Mouse (Mus musculus): ENCODE results near the gene Islr. TPM values are rescaled to one million over a fixed set of nuclear protein-coding genes. Genes with fewer than 3 reads are reported as not detected.

Islr gene
- total RNA-seq, 1 experiment from 2014 or later = 1.4 TPM

DNA sequence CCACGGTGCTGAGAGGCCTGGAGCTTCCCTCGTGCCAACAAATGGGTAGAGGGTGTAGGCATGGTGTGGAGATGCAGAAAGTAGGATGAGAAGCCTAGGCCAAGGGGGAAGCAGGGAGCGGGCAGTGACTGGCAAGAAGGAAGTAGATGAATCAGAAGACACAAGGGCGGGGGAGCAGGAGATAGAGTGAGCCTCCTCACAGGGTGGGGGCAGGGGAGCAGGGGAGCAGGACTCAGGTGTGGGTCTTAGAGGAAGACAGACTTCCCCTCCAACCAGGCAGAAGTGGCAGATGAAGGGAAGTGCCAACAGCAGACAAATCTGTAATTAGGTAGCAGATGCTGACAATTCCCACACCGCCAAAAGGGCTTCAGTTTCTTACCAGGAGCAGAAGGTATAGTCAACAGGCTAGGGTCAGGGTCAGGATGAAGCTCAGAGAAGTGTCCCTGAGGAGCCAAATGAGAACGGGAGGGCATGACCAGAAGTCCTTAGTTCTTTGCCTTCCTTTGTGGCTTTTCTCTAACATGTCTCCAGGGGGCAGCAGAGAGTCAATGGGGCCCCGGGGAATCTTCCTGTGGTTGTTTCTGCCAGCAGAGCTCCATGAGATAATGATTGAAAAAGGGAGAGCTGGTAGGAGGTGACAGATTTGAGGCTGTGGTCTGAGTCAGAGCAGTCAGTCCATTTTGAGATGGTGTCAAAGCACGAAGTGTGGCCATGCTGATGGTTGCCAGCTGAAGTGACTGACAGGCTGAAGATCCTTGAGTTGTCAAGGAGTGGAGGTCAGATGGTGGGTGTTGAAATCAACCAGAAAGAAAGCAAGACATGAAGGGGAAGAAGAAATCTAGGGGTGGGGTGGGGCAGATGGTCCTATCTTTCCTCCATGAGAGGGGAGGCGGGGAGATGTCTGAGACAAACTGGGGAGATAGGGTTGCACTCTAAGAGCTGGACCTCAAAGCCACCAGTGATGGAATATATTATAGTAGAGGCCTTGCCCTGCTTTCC lies 22.1 kb upstream of the Islr start:
- peak; percentile 68 for ATAC-seq (replicated peaks; ENCODE audit: low read depth, poor library complexity, severe bottlenecking)

DNA sequence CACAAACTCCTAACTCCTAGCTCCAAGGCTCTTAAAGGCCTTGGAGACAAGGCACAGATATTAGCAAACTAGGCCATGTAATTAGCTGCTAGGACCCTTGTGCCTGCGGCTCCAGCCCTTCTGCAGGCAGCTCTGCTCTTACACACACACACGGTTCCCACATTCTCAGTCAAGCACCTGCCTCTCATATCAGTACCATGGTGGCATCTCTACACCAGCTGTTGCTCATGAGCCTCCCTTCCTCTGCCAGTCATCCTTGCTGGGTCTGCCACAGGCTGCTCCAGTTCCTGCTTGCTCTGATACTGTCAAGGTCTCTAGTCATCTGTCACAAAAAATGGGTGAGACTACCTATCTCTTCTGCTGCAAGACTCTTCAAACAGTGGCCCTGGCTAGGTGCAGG lies 20.2 kb upstream of the Islr start:
- no peak for ATAC-seq (replicated peaks; ENCODE audit: low read depth, poor library complexity, severe bottlenecking)

DNA sequence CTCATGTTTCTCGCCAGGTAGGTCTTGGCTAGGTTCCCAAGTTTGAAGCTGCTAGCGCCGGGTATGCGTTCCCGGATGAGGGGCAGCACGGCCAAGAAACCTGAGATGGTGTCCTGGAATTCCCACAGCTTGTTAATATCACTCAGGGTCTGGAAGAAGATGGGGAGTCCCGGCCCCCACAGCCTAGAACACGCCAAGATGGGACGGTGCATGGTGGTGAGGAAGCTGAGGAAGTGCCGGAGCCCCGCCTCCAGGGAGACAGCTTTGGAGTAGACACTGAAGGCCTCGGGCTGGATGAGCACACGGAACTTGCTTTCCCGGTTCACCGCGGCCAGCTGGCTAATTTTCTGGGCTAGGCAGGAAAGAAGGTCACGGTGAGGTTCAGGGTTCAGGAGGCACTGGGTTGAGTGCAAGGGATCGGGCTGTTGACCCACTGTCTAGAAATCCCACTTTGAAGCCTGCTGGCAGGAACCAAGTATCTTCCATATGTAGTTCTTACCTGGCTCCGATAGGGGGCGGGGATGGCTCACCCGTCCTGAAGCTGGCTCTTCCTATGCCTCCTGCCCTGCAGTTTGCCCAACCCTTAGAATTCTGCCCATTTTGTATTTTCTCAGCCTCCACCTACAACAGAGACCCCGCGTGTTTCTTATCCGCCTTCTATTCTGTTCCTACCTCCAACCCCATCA lies 16.3 kb upstream of the Islr start:
- ATAC-seq (replicated peaks; ENCODE audit: low read depth, poor library complexity, severe bottlenecking) = peak; percentile 62; the same call in 1 of the 2 replicates

DNA sequence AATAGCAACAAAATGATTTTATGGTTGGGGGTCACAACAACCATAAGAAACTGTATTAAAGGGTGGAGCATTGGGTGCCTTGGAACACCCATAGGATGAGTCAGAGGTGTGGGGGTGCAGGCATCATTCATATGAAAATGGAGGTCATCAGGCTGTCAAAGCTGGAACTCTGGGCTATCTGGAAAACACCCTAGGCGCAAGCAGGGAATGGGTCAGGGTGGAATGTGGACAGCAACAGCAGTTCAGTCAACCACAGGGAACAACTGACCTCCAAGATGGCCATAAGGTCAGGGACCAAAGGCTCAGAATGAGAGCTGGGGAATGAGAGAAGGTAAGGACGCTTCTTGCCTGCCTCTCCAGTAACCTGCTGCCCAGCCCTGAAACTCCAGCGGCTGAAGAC lies 14.4 kb upstream of the Islr start:
- no peak for ATAC-seq (replicated peaks; ENCODE audit: low read depth, poor library complexity, severe bottlenecking)

DNA sequence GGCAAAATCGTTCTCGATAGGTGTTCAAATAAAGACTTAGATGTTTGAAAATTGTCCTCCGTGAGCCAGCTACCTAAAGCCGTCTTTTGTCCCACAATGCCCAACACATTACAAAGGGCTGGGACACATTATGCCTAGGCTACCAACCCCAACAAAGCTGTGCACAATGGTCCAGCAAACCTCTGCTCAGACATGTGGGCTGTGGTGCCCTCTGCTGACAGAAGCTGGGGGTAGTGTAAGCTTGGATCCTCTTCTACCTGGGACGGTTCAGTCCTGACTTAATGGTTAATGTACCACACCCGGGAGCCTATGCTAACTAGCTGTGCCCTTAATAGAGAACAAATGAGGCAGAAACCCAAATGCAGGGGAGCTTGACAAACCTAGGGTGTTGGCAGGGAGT lies 12.3 kb upstream of the Islr start:
- peak; percentile 24 for ATAC-seq (replicated peaks; ENCODE audit: low read depth, poor library complexity, severe bottlenecking)

DNA sequence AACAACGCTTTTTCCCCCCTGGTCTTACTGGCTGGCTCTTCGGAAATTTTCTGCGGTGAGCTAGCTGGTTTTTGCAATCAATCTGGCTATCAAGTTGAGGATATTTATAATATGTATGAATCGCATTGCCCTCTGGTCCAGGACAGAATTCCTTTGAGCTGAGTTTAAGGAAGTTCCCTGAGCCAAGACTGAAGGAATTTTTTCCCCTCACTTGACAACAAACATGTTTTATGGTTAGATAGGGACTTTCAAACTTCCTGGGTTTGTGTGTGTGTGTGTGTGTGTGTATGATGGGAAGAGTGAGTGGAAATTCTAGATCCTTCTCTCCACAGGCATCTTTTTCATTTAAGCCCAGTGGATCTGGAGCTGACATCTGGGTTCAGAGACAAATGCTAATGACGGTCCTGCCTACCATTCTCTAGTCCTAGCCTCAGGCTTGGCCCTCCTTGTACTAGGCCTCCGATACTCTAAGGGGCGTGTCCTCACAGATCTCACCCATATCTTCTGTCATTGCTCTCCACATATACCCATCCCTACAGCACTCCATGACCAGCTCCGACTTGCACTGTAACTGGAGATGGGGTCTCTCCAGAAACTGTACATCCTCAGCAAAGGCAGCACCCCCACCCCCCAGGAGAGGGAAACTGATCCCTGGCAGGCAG lies 10.5 kb upstream of the Islr start:
- no peak for ATAC-seq (replicated peaks; ENCODE audit: low read depth, poor library complexity, severe bottlenecking)

DNA sequence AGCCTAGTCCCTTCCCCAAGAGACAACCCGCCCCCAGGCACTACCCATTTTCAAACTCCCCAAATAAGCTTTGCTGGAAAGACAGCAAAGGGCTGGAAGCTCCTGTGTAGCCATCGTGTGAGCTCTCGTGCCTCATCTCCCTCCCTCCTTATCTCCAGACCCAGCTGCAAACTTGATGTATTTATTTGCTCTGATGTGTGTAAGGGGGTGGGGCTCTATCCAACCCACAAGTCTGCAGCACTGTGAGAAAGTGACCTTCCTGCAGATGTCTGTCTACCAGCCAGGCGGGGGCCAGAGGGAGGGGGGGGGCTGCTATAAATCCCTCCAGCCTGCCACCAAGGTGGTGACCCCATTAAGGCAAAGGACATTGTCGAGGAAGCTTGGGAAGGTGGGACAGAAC lies 9.8 kb upstream of the Islr start:
- ATAC-seq (replicated peaks; ENCODE audit: low read depth, poor library complexity, severe bottlenecking) = peak; percentile 79

GRCm38 (mm10) chr9:58213377-58213776 lies 9.3 kb upstream of the Islr start:
- ATAC-seq (replicated peaks; ENCODE audit: low read depth, poor library complexity, severe bottlenecking) = no peak

- no peak for ATAC-seq (replicated peaks; ENCODE audit: low read depth, poor library complexity, severe bottlenecking)
Observed at GRCm38 (mm10) chr9:58210304-58210627, 6.2 kb upstream of the Islr start.

- ATAC-seq (replicated peaks; ENCODE audit: low read depth, poor library complexity, severe bottlenecking) = no peak
Observed at GRCm38 (mm10) chr9:58209462-58210303, 5.6 kb upstream of the Islr start.

- no peak for ATAC-seq (replicated peaks; ENCODE audit: low read depth, poor library complexity, severe bottlenecking)
Observed at GRCm38 (mm10) chr9:58206013-58206412, 1.9 kb upstream of the Islr start.

- peak; percentile 83 for ATAC-seq (replicated peaks; ENCODE audit: low read depth, poor library complexity, severe bottlenecking)
Observed at GRCm38 (mm10) chr9:58204448-58205000, 418 bp upstream of the Islr start.

- no peak for ATAC-seq (replicated peaks; ENCODE audit: low read depth, poor library complexity, severe bottlenecking)
Observed at GRCm38 (mm10) chr9:58202676-58203453, 1.2 kb downstream of the Islr start.

DNA sequence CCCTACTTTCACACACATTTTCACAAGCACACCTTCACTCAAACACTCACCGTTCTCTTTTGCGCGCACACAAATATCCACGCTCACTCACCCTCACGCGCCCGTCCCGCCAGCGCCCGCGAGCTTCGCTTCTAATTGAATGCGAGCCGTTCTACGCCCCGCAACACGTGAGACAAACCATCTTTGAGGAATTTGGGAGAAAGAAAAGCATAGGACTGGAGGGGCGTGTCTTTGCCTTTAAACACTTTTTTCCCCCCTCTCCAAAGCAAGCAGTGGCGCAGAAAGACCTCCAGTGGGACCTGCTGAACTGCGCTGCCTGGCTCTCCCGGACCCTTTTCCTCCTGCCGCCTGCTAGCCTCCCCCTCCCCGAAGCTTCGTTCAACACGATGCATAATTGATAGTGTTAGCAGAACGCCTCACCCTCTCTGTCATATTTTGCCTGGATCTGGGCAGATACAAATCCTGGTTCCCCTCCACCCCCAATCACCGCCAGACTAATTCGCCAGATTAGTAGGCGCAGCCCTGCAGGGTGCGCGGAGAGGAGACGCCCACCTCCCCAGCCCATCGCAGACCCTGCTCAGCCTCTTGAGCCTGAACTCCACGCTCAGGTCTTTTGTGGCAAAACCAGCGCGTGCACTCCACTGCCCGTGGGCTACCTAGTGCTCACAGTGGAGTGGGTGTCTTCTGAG lies 2.1 kb downstream of the Islr start:
- ATAC-seq (replicated peaks; ENCODE audit: low read depth, poor library complexity, severe bottlenecking) = no peak

- ATAC-seq (replicated peaks; ENCODE audit: low read depth, poor library complexity, severe bottlenecking) = no peak
Observed at GRCm38 (mm10) chr9:58201091-58201842, 2.8 kb downstream of the Islr start.

DNA sequence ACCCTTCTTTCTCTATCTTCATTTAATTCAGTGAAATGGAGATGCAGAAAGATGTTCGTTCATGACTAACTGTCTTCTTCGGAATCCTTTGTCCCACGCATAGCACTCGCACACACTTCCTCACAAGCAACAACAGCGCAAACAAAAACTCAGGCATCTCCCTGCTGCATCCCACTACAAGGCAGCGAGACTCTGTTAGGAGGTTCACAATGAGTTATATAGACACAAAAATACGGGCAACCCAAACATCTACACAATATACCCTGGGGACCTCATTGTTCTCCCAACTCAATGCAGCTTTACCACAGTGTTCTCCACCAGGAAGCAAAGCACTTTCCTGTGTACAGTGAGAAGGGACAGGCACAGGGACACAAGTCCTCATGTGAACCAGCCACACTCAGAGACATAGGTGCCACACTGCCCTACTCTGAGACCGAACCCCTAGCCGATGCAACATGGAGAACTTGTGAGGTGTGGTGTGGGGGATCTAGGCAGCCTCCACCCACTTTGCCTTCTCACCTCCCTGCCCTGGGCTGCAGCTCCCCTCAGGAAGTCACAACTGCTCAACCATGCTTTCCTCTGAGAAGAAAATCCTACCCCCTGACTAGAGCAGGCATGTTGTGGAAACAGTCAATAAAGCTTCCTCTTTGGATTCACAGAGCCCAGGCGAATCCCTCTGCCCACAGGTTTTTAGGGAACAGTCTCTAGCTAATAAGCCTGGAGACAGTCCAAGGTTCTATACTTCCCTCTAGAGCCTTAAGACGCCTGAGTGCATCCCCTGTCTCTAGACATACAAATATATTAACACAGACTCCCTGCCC lies 3.6 kb downstream of the Islr start:
- ATAC-seq (replicated peaks; ENCODE audit: low read depth, poor library complexity, severe bottlenecking) = no peak
